Mouse (Mus musculus): ENCODE data around the gene Inpp5e. TPM values are rescaled to one million over a fixed set of nuclear protein-coding genes. Genes with fewer than 3 reads are reported as not detected.

The Inpp5e gene
- polyA plus RNA-seq, 1 experiment, result 60.2 TPM

DNA sequence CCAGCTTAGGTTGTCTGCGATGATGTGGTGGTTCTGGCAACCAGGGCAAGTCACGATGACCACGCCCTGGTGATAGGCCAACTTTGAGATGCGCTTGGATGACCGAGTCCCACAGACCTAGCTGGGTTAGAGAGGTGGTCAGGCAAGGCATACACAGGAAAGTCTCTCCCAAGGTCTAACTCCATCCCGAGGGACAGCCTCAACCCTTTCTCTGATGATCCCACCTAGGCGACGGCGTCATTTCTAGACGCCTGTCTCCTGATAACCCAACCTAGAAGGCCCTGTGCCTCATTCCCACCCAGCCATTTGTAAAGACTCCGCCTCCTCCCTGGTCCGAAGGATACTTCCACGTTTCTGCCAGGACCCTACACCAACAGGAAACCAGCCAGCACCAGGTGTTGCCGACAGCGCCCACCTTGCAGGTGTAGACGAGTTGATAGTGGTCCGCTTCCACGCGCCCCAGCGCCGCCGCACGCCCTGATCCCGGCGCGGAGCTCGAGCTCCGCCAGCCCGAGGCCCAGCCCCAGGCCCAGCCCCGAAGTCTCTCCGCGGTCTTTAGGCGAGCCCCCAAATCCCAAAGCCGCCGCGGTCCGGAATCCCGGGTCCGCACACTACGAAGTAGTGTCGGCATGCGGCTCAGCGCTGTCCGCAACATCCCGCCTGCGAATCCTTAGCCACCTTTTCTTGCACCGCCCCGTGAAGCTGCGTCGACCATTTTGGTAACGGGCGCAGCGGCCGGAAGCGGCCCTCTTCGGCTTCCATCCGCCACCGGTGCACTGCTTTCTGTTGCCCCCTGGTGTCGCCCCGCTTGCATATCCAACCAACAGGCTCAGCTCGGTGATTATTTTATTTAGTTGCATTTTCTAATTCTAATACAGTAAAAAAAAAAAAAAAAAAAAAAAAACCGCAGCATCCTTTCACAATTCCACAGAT lies 57.4 kb downstream of the Inpp5e start, which contains the start of gene Dnlz:
Dnlz (minus strand) TSS at position 753 of the 933 bp plus-strand sequence.
- under 1% methylated on average over 62 of the region's 62 CpGs for whole genome bisulfite sequencing

GRCm38 (mm10) chr2:26348241-26348640 lies 60.8 kb downstream of the Inpp5e start:
- WGBS, result 64% methylated on average over 6 of the region's 6 CpGs
- H3K27ac ChIP-seq (ENCODE audit: insufficient read depth, low read length), result no peak overlapping the region
- H3K4me1 ChIP-seq (ENCODE audit: control insufficient read depth, insufficient read depth, low read length), result peaks cover 11% of the 10 kb centered on the region
- TF ChIP-seq POLR2A (IDR thresholded peaks at IDR 0.05; ENCODE audit: borderline replicate concordance, insufficient read depth, low read length), result no peak
- no peak for TF ChIP-seq CTCF (IDR thresholded peaks at IDR 0.05; ENCODE audit: borderline replicate concordance, insufficient read depth, low read depth, low read length)
- DNase-seq, result no peak
- no peaks in the 10 kb centered on the region for H3K27me3 ChIP-seq (ENCODE audit: control insufficient read depth, insufficient read depth, low read length)
- H3K4me3 ChIP-seq (replicated peaks; ENCODE audit: insufficient read depth, low read depth, low read length), result no peak overlapping the region

More for the DNA sequence above, 57.4 kb downstream of the Inpp5e start, which contains the start of gene Dnlz:
- Histone ChIP-seq H3K4me1 (ENCODE audit: control insufficient read depth, insufficient read depth, low read length) (peaks cover 27% of the 10 kb centered on the region), H3K27me3 (ENCODE audit: control insufficient read depth, insufficient read depth, low read length) (no peaks in the 10 kb centered on the region), H3K4me3 (replicated peaks; ENCODE audit: insufficient read depth, low read depth, low read length) (peak within 1 kb of the TSS; percentile 82), H3K27ac (ENCODE audit: insufficient read depth, low read length) (peak within 1 kb of the TSS; percentile 77)
- TF ChIP-seq CTCF (IDR thresholded peaks at IDR 0.05; ENCODE audit: borderline replicate concordance, insufficient read depth, low read depth, low read length), result peak; percentile 60; the same call in 1 of the 2 replicates
- TF ChIP-seq POLR2A (IDR thresholded peaks at IDR 0.05; ENCODE audit: borderline replicate concordance, insufficient read depth, low read length), result peak; percentile 41; the same call in 1 of the 2 replicates
- peak; percentile 94 to 96 for DNase-seq

Other genes starting within 250 kb of the Inpp5e start
- 1.1 and 1.3 TPM in 2 replicates for gene Lhx3, start 200.9 kb downstream of the Inpp5e start, polyA plus RNA-seq (2012; rRNA removed)
- 20.7 and 24.3 TPM in 2 replicates for gene Qsox2, start 171.7 kb downstream of the Inpp5e start, polyA plus RNA-seq (2012; rRNA removed)
- 2.7 and 3.0 TPM in 2 replicates for gene Ccdc187, start 114.6 kb downstream of the Inpp5e start, polyA plus RNA-seq (2012; rRNA removed)
- 126 and 137 TPM in 2 replicates for gene Gpsm1, start 93.7 kb downstream of the Inpp5e start, polyA plus RNA-seq (2012; rRNA removed)
- 32.6 and 34.9 TPM in 2 replicates for gene Dnlz, start 57.1 kb downstream of the Inpp5e start, polyA plus RNA-seq (2012; rRNA removed)
- gene Card9, start 48.3 kb downstream of the Inpp5e start, polyA plus RNA-seq (2012; rRNA removed), result 5.7 and 6.2 TPM in 2 replicates
- 59.2 and 63.9 TPM in 2 replicates for gene Snapc4, start 28.6 kb downstream of the Inpp5e start, polyA plus RNA-seq (2012; rRNA removed)
- 288 and 289 TPM in 2 replicates for gene Entr1, start 19.9 kb downstream of the Inpp5e start, polyA plus RNA-seq (2012; rRNA removed)
- gene Pmpca, start 19.9 kb downstream of the Inpp5e start, polyA plus RNA-seq (2012; rRNA removed), result 98.2 and 104 TPM in 2 replicates
- gene Sec16a, start 36.0 kb upstream of the Inpp5e start, polyA plus RNA-seq (2012; rRNA removed), result 43.2 and 44.6 TPM in 2 replicates
- 10.5 and 11.6 TPM in 2 replicates for gene Notch1, start 107.5 kb upstream of the Inpp5e start, polyA plus RNA-seq (2012; rRNA removed)
- 87.1 and 93.0 TPM in 2 replicates for gene Egfl7, start 170.8 kb upstream of the Inpp5e start, polyA plus RNA-seq (2012; rRNA removed)
- gene Gm20532, start 177.4 kb upstream of the Inpp5e start, polyA plus RNA-seq (2012; rRNA removed), result not detected in 2 replicates
- 2.1 and 2.6 TPM in 2 replicates for gene Agpat2, start 195.2 kb upstream of the Inpp5e start, polyA plus RNA-seq (2012; rRNA removed)
- 147 and 155 TPM in 2 replicates for gene Fam69b, start 219.3 kb upstream of the Inpp5e start, polyA plus RNA-seq (2012; rRNA removed)